Mouse (Mus musculus): ENCODE measurements around the gene Zfp607b. TPM values are rescaled to one million over a fixed set of nuclear protein-coding genes. Genes with fewer than 3 reads are reported as not detected.

Zfp607b gene
- polyA plus RNA-seq, 1 experiment from 2014 or later = 7.0 TPM

GRCm38 (mm10) chr7:27687836-27688235 is 1.3 kb upstream of the Zfp607b start:
- no peaks in the 10 kb centered on the region for H3K27me3 ChIP-seq (replicated peaks)
- no peak overlapping the region for H3K27ac ChIP-seq
- H3K9me3 ChIP-seq = no peaks in the 10 kb centered on the region
- ATAC-seq (ENCODE audit: low FRiP score, low read depth) = no peak
- H3K9ac ChIP-seq = no peak overlapping the region
- no peaks in the 10 kb centered on the region for H3K36me3 ChIP-seq
- peak overlapping the region; percentile 66 for H3K4me2 ChIP-seq (replicated peaks)
- WGBS = 74% methylated on average over 3 of the region's 3 CpGs
- peaks cover 14% of the 10 kb centered on the region for H3K4me1 ChIP-seq
- no peak overlapping the region for H3K4me3 ChIP-seq

- 41% methylated on average over 14 of the region's 14 CpGs for WGBS
- Histone ChIP-seq H3K27me3 (replicated peaks) (no peaks in the 10 kb centered on the region), H3K4me3 (peak overlapping the region; percentile 47), H3K9me3 (no peaks in the 10 kb centered on the region), H3K36me3 (no peaks in the 10 kb centered on the region), H3K27ac (no peak overlapping the region), H3K4me2 (replicated peaks) (peak overlapping the region; percentile 66), H3K4me1 (peaks cover 14% of the 10 kb centered on the region), H3K9ac (peak overlapping the region; percentile 65)
- no peak for ATAC-seq (ENCODE audit: low FRiP score, low read depth)
Observed at GRCm38 (mm10) chr7:27688246-27688788, 823 bp upstream of the Zfp607b start.

GRCm38 (mm10) chr7:27691076-27691475 is 1.9 kb downstream of the Zfp607b start:
- Histone ChIP-seq H3K4me3 (no peak overlapping the region), H3K27ac (no peak overlapping the region), H3K9me3 (no peaks in the 10 kb centered on the region), H3K27me3 (replicated peaks) (no peaks in the 10 kb centered on the region), H3K4me2 (replicated peaks) (no peak overlapping the region), H3K9ac (no peak overlapping the region), H3K36me3 (no peaks in the 10 kb centered on the region), H3K4me1 (peaks cover 11% of the 10 kb centered on the region)
- 47% methylated on average over 5 of the region's 5 CpGs for WGBS
- ATAC-seq (ENCODE audit: low FRiP score, low read depth) = no peak

GRCm38 (mm10) chr7:27696711-27697110 is 7.6 kb downstream of the Zfp607b start:
- H3K36me3 ChIP-seq = peaks cover 8% of the 10 kb centered on the region; the same call in 1 of the 2 replicates
- no peak overlapping the region for H3K27ac ChIP-seq
- WGBS = 36% methylated on average over 3 of the region's 3 CpGs
- no peaks in the 10 kb centered on the region for H3K4me1 ChIP-seq
- no peaks in the 10 kb centered on the region for H3K27me3 ChIP-seq (replicated peaks)
- no peak overlapping the region for H3K4me3 ChIP-seq
- H3K4me2 ChIP-seq (replicated peaks) = no peak overlapping the region
- H3K9ac ChIP-seq = no peak overlapping the region
- no peak for ATAC-seq (ENCODE audit: low FRiP score, low read depth)
- no peaks in the 10 kb centered on the region for H3K9me3 ChIP-seq

- Histone ChIP-seq H3K36me3 (no peaks in the 10 kb centered on the region), H3K9ac (no peak overlapping the region), H3K4me1 (no peaks in the 10 kb centered on the region), H3K4me2 (replicated peaks) (no peak overlapping the region), H3K4me3 (no peak overlapping the region), H3K27ac (no peak overlapping the region), H3K9me3 (peaks cover 13% of the 10 kb centered on the region), H3K27me3 (replicated peaks) (no peaks in the 10 kb centered on the region)
- 82% methylated on average over 7 of the region's 7 CpGs for WGBS
- ATAC-seq (ENCODE audit: low FRiP score, low read depth) = no peak
Observed at GRCm38 (mm10) chr7:27710402-27710801, 21.3 kb downstream of the Zfp607b start.

- ATAC-seq (ENCODE audit: low FRiP score, low read depth) = no peak
- no peaks in the 10 kb centered on the region for H3K36me3 ChIP-seq
- WGBS = 92% methylated on average over 8 of the region's 8 CpGs
- 0 out of 2 replicates have a peak, but pooled peaks cover 4% of the 10 kb centered on the region for H3K9me3 ChIP-seq
- H3K4me2 ChIP-seq (replicated peaks) = no peak overlapping the region
- H3K4me1 ChIP-seq = no peaks in the 10 kb centered on the region
- no peak overlapping the region for H3K27ac ChIP-seq
- no peak overlapping the region for H3K4me3 ChIP-seq
- no peak overlapping the region for H3K9ac ChIP-seq
- H3K27me3 ChIP-seq (replicated peaks) = no peaks in the 10 kb centered on the region
Observed at GRCm38 (mm10) chr7:27721951-27722350, 32.8 kb downstream of the Zfp607b start.

GRCm38 (mm10) chr7:27725566-27726538 is 36.7 kb downstream of the Zfp607b start:
- Histone ChIP-seq H3K4me3 (no peak overlapping the region), H3K4me2 (replicated peaks) (no peak overlapping the region), H3K9ac (no peak overlapping the region), H3K27ac (no peak overlapping the region), H3K36me3 (no peaks in the 10 kb centered on the region), H3K4me1 (no peaks in the 10 kb centered on the region), H3K9me3 (no peaks in the 10 kb centered on the region), H3K27me3 (replicated peaks) (no peaks in the 10 kb centered on the region)
- WGBS = 44% methylated on average over 12 of the region's 12 CpGs
- ATAC-seq (ENCODE audit: low FRiP score, low read depth) = peak; percentile 85

- WGBS = 70% methylated on average over 2 of the region's 2 CpGs
- no peak overlapping the region for H3K4me2 ChIP-seq (replicated peaks)
- no peak for ATAC-seq (ENCODE audit: low FRiP score, low read depth)
- H3K4me3 ChIP-seq = no peak overlapping the region
- no peak overlapping the region for H3K27ac ChIP-seq
- H3K9me3 ChIP-seq = no peaks in the 10 kb centered on the region
- H3K36me3 ChIP-seq = no peaks in the 10 kb centered on the region
- no peaks in the 10 kb centered on the region for H3K4me1 ChIP-seq
- no peak overlapping the region for H3K9ac ChIP-seq
- no peaks in the 10 kb centered on the region for H3K27me3 ChIP-seq (replicated peaks)
Observed at GRCm38 (mm10) chr7:27727471-27727870, 38.3 kb downstream of the Zfp607b start.

- H3K27ac ChIP-seq = peak within 1 kb of the TSS; percentile 95
- H3K36me3 ChIP-seq = no peaks in the 10 kb centered on the region
Observed at GRCm38 (mm10) chr7:27731281-27731883, 42.2 kb downstream of the Zfp607b start, which contains the start of gene Zfp60. Gene Zfp60, plus strand, starts transcription at chr7:27731389.

GRCm38 (mm10) chr7:27731946-27732345 is 42.8 kb downstream of the Zfp607b start:
- no peaks in the 10 kb centered on the region for H3K9me3 ChIP-seq
- H3K27me3 ChIP-seq (replicated peaks) = no peaks in the 10 kb centered on the region
- H3K27ac ChIP-seq = peak overlapping the region; percentile 95
- no peaks in the 10 kb centered on the region for H3K36me3 ChIP-seq
- H3K4me2 ChIP-seq (replicated peaks) = peak overlapping the region; percentile 60
- whole genome bisulfite sequencing = 4% methylated on average over 12 of the region's 12 CpGs
- peak; percentile 38 for ATAC-seq (ENCODE audit: low FRiP score, low read depth)
- H3K9ac ChIP-seq = peak overlapping the region; percentile 89
- peak overlapping the region; percentile 77 for H3K4me3 ChIP-seq
- H3K4me1 ChIP-seq = peaks cover 31% of the 10 kb centered on the region

More at GRCm38 (mm10) chr7:27731281-27731883, 42.2 kb downstream of the Zfp607b start, which contains the start of gene Zfp60:
- H3K9ac ChIP-seq = peak within 1 kb of the TSS; percentile 89
- H3K4me3 ChIP-seq = peak within 1 kb of the TSS; percentile 77
- H3K9me3 ChIP-seq = no peaks in the 10 kb centered on the region
- ATAC-seq (ENCODE audit: low FRiP score, low read depth) = peak; percentile 89
- no peaks in the 10 kb centered on the region for H3K27me3 ChIP-seq (replicated peaks)
- H3K4me1 ChIP-seq = peaks cover 31% of the 10 kb centered on the region
- peak within 1 kb of the TSS; percentile 60 for H3K4me2 ChIP-seq (replicated peaks)
- under 1% methylated on average over 35 of the region's 35 CpGs for WGBS

GRCm38 (mm10) chr7:27732508-27732907 is 43.4 kb downstream of the Zfp607b start:
- Histone ChIP-seq H3K9ac (peak overlapping the region; percentile 89), H3K4me1 (peaks cover 31% of the 10 kb centered on the region), H3K36me3 (no peaks in the 10 kb centered on the region), H3K27ac (peak overlapping the region; percentile 95; the same call in 1 of the 2 replicates), H3K4me2 (replicated peaks) (peak overlapping the region; percentile 60), H3K9me3 (no peaks in the 10 kb centered on the region), H3K27me3 (replicated peaks) (no peaks in the 10 kb centered on the region), H3K4me3 (peak overlapping the region; percentile 77)
- 73% methylated on average over 6 of the region's 6 CpGs for WGBS
- ATAC-seq (ENCODE audit: low FRiP score, low read depth) = no peak

- Histone ChIP-seq H3K9ac (no peak overlapping the region), H3K4me2 (replicated peaks) (peak overlapping the region; percentile 41)
Observed at GRCm38 (mm10) chr7:27735457-27735856, 46.3 kb downstream of the Zfp607b start.

More at GRCm38 (mm10) chr7:27735457-27735856, 46.3 kb downstream of the Zfp607b start:
- no peaks in the 10 kb centered on the region for H3K27me3 ChIP-seq (replicated peaks)
- H3K36me3 ChIP-seq = peaks cover 24% of the 10 kb centered on the region
- 27% methylated on average over 5 of the region's 5 CpGs for WGBS
- no peak overlapping the region for H3K4me3 ChIP-seq
- no peak overlapping the region for H3K27ac ChIP-seq
- no peak for ATAC-seq (ENCODE audit: low FRiP score, low read depth)
- peaks cover 31% of the 10 kb centered on the region for H3K4me1 ChIP-seq
- H3K9me3 ChIP-seq = no peaks in the 10 kb centered on the region
